Mouse (Mus musculus) thymus, postnatal 25 days (tissue): ENCODE data around the gene Tmem132c.

Experiments used
- DNase-seq: peaks from one replicate; pipeline ENCODE4 v3.0.0; 2022

Tmem132c gene

GRCm38 (mm10) chr5:127241136-127241924 lies at the start of gene Tmem132c:
TSS of gene Tmem132c (plus strand) at chr5:127241808.
- peak; percentile 10 for DNase-seq

- no peak for DNase-seq
These were observed 49.7 kb upstream of the Tmem132c start for GRCm38 (mm10) chr5:127191881-127192280.

- no peak for DNase-seq
These were observed 42.8 kb upstream of the Tmem132c start for GRCm38 (mm10) chr5:127198850-127199249.

- no peak for DNase-seq
These were observed 36.7 kb upstream of the Tmem132c start for GRCm38 (mm10) chr5:127204881-127205280.

GRCm38 (mm10) chr5:127216389-127216788 lies 25.2 kb upstream of the Tmem132c start:
- DNase-seq = no peak

- no peak for DNase-seq
These were observed 23.9 kb upstream of the Tmem132c start for GRCm38 (mm10) chr5:127217725-127218124.

GRCm38 (mm10) chr5:127227929-127228595 lies 13.5 kb upstream of the Tmem132c start:
- DNase-seq = no peak

GRCm38 (mm10) chr5:127234715-127235114 lies 6.9 kb upstream of the Tmem132c start:
- no peak for DNase-seq

- peak; percentile 1 for DNase-seq
These were observed 6.4 kb upstream of the Tmem132c start for GRCm38 (mm10) chr5:127235203-127235602.

GRCm38 (mm10) chr5:127239706-127240105 lies 1.9 kb upstream of the Tmem132c start:
- no peak for DNase-seq

GRCm38 (mm10) chr5:127240646-127241045 lies 962 bp upstream of the Tmem132c start:
- no peak for DNase-seq

GRCm38 (mm10) chr5:127241925-127242762 lies 536 bp downstream of the Tmem132c start:
- no peak for DNase-seq

- no peak for DNase-seq
These were observed 1.2 kb downstream of the Tmem132c start for GRCm38 (mm10) chr5:127242763-127243160.

- DNase-seq = no peak
These were observed 1.6 kb downstream of the Tmem132c start for GRCm38 (mm10) chr5:127243209-127243608.

GRCm38 (mm10) chr5:127243611-127244010 lies 2.0 kb downstream of the Tmem132c start:
- DNase-seq = no peak

GRCm38 (mm10) chr5:127253263-127253662 lies 11.7 kb downstream of the Tmem132c start:
- DNase-seq = no peak

- no peak for DNase-seq
These were observed 15.5 kb downstream of the Tmem132c start for GRCm38 (mm10) chr5:127256947-127257610.

GRCm38 (mm10) chr5:127262136-127262535 lies 20.5 kb downstream of the Tmem132c start:
- DNase-seq = no peak

- no peak for DNase-seq
These were observed 29.5 kb downstream of the Tmem132c start for GRCm38 (mm10) chr5:127271145-127271544.

GRCm38 (mm10) chr5:127279462-127279861 lies 37.9 kb downstream of the Tmem132c start:
- DNase-seq = no peak

GRCm38 (mm10) chr5:127281186-127281585 lies 39.6 kb downstream of the Tmem132c start:
- DNase-seq = no peak

- DNase-seq = no peak
These were observed 41.0 kb downstream of the Tmem132c start for GRCm38 (mm10) chr5:127282539-127283123.
